Mouse (Mus musculus) inflammation-experienced regulatory T-cells, adult 6 months (primary cell): Measurements from ENCODE around the gene Eef1akmt1. TPM values are rescaled to one million over a fixed set of nuclear protein-coding genes. Genes with fewer than 3 reads are reported as not detected.

ENCODE experiments used
- ATAC-seq: one replicate; pipeline ENCODE4 v1.8.0; 2017
- polyA plus RNA-seq, 3 experiments: library from polyadenylated mRNA; unstranded; fragments of 100-300 nt; shearing (Covaris generic); gene quantifications; one replicate each; pipeline ENCODE4 v1.2.1; 2017

The Eef1akmt1 gene
- polyA plus RNA-seq, 3 experiments from 2014 or later = 90.1 to 134 (median 126) TPM

DNA sequence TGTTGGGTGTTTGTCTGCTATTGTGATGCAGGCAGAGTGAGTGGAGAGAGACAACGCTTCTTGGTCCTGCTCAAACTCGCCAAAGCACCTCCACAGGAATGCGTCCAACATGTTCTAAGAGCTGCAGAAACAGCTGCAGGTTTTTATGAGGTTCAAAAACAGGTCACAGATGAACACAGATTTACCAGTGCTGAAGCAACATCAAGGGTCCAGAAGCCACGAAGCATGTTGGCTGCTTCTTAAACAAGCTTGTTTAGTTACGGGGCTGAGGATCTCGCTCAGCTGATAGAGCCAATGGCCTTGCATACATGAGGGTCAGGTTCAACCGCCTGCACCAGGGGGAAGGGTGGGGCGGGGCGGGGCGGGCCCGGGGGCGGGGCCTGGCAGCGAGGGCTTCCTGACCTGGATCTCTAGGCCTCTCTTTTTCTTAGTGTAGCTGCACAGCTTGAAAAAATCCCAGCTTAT lies 24.8 kb downstream of the Eef1akmt1 start:
- no peak for ATAC-seq

DNA sequence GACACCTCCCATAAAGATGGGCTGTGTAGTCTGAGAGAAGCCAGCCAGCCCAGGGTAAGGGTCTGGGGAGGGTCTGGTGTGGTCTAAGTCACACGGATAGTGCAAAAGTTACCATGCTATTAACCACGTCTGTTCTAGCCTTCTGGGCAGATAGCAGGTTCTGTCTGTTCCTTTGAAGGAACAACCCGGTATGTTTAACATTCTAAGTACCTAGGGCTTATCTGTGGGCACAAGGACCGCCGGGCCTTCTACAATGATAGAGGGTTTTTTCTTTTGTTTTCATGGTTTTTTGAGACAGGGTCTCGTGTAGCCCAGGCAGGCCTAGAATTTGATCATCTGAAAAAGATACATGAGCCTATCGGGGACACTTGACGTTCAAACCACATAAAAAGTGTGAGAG lies 25.3 kb downstream of the Eef1akmt1 start:
- no peak for ATAC-seq

DNA sequence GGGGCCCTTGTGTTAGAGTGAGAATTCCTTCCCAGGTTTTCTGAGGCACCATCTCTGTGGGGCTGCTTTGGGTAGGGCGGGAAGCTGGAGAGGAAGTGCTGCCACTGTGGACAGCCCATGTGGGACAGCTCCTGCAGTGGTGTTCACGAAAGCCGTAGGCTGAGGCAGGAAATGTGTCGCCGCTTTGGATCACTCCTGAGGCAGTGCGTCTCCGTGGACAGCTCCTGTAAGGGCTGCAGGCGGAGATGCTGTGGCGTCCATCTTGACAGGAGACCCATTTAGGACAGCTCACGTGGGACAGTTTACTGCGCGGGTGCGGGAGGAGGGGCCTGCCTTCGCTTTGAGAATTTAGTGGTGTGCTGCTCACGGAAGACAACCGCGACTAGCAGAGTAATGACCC lies 25.9 kb downstream of the Eef1akmt1 start:
- no peak for ATAC-seq

DNA sequence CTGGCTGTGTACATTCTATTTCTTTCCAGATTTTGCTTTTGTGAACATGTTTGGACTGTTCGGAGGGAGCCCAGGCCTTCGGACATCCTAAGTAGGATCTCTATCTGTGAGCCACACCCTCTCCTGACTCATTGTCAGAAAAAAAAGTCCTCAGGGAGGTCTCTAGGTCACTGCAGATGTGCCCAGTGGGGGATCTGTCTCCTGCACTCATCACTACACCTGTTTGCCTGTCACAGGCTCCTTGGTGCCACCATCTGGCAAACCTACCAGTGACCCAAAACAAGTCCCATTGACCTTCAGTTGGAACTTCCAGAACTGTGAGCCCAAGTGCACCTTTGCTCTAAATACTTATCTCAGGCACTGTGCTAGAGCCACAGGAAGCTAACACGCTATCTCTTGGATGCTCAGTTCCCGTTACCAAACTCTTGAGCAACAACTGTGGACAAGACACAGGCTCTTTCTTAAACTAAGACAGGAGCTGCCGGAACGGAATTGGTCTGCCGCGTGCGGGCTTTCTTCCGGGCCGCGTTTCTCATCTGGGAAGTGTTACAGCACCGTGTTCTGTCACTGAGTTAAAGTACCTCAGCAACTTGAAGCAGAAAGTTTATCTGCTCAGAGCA lies 27.9 kb downstream of the Eef1akmt1 start:
- no peak for ATAC-seq

DNA sequence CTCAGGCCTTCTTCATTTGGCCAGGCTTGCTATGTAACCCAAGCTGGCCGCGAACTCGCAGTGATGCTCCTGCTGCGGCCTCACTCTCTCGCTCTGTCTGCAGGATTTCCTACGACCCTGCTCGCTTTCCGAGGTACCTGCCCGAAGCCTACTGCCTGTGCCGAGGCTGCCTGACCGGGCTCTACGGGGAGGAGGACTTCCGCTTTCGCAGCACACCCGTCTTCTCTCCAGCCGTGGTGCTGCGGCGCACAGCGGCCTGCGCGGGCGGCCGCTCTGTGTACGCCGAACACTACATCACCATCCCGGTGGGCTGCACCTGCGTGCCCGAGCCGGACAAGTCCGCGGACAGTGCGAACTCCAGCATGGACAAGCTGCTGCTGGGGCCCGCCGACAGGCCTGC lies 29.2 kb downstream of the Eef1akmt1 start:
- no peak for ATAC-seq

DNA sequence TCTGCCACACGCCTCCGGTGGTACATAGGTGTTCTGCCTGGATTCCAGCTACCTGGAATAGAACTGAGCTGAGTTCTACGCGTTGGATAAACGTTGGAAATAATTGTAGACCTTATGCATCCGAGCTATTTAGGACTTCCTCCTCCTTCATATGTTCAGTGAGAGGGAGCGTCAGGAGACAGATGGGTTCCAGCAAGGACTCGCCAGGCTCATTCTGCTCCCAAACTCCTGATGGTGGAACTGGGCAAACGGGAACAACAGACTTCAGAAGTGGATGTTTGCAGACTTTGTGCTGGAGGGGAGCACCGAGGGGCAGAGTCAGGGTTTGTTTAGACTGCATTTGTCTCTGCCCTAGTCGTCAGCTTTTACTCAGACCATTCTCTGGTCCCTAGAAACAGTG lies 30.7 kb downstream of the Eef1akmt1 start:
- ATAC-seq = no peak

DNA sequence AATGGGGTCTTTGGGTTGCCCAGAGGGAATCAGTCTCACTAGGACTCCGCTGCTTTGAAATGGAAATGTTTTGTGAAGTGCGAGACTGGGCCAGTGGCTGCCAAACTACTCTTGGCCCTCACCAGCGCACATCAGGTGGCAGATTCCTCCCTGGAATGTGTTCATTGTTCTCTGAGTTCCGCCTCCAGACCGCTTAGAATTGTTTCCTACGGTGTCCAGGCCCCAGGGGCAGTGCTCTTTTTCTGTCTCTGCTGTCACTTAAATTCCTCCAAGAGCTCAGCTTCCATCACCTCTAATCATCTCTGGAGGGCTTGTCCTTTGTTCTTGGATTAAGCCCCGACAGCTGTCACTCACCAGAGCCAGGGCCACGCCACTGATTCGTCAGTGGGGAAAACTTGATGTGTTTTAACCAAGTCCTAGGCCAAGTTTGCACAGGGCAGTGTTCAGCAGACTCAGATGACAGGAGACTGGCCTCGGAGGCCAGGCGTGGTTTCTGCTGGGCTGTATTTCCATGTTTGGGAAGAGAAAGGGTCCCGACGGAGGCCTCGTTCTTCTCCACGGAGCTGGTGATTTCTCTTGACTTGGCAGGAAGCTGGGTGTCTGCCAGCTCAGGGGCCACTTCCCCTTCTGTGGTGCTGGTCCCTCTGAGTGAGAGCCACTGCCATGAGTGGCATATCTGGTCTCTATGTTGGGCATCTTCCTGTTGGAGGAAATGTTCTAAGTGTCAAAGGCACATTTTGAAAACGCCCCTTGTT lies 34.0 kb downstream of the Eef1akmt1 start:
- ATAC-seq = no peak

DNA sequence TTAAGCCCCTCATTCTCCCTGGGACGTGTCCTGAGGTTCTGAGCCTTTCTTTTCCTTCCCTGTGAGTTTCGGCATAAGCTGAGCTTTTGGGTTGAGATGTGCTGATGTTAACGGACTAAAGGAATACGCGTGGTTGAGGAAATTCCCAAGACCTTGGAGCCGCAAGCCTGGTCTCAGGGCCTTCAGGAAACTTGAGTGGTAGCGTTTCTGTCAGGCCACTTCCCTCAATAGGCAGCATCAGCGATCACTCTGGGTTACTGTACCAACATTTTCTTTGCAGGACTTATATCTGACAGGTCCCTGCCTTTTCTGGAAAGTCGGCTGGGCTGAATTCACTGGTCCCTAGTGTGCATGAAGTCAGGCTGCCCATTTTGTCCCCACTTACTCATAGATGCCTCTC lies 34.6 kb downstream of the Eef1akmt1 start:
- no peak for ATAC-seq

DNA sequence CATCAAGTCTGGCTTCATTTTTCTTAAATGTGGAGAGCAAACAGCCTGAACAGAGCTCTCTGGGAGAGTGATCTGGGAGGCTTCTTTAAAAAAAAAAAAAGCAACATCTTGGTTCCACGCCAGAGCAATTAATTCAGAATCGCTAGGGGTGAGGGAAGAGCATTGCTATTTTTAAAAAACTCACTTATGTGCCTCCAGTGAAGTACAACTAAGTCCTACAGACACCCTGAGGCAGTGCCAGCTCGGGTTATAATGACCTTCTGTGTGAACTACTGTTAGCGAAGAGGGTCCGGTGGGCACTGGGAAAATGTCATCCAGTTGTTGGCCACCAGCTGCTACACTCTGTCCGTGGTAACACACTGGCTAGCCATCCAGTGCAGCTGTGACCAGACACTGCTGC lies 35.8 kb downstream of the Eef1akmt1 start:
- ATAC-seq = no peak

DNA sequence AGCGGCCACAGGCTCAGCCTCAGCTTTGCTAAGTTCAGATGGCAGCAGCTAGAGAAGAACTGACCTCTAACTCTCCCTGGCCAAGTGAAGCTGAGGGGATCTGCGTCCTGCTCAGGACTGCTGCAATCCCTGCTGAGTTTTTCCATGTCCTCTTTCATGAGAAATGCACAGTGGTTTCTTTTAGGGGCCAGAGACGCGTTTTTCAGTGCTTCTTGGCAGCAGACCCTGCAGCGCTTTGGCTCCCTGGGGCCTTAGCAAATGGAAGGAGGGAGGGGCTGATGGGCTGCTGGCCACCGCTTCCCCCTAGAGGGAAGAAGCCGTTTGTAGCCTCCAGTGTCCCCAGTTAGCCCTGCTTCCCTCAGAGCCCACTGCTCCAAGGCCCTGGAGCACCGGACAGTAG lies 36.5 kb downstream of the Eef1akmt1 start:
- no peak for ATAC-seq

DNA sequence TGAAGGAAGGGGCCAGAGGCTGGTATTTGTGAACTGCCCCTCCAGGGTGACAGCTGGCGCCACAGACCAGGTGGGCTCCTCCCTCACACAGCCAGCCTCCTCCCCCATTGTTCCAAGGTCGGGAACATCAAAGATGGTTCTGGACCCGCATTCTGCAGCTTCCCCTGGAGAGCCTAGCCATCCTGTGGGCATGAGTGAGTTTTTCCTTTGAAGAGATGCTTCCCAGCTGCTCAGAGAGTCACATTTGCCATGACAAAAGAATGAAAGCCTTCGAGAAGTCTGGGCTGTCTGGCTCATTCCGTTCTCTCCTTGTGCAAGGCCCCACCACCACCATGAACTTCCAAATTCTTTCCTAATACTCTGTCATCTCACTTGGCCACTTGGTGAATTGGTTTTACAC lies 37.1 kb downstream of the Eef1akmt1 start:
- ATAC-seq = no peak

DNA sequence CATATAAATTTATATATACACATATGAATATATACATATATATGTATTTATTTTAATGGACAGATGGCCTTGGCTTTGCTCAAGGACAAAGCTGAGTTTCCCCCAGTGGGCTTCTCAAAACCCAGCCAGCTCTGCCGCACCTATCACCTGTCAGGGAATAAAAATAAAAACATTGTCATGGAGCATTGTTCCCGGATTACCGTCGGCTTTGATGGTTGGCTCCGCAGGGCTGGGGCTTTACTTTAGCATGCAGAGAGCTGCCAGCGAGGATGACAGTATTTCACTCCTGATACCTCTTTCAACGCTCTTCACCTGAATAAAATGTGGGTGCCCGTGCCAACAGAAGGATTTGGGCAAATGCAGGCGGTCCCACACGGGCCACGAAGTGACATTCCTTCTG lies 37.6 kb downstream of the Eef1akmt1 start:
- no peak for ATAC-seq

DNA sequence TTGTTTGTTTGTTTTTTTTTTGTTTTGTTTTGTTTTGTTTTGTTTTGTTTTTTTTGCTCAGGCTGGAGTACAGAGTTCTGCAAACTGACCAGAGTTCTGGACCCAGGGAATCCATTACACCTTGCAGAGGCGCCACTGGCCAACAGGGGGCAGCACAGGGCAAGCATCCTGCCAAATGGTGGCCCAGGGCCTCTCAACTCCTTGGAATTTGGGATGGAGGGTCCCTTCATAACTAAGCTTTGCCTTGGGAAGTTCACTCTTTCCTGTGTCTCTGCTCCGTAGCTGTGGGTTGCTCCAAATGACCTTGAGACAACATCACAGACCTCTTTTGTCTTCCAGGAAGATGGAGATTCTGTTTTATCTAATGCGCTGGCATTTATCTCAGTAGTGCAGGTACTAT lies 38.2 kb downstream of the Eef1akmt1 start:
- no peak for ATAC-seq

DNA sequence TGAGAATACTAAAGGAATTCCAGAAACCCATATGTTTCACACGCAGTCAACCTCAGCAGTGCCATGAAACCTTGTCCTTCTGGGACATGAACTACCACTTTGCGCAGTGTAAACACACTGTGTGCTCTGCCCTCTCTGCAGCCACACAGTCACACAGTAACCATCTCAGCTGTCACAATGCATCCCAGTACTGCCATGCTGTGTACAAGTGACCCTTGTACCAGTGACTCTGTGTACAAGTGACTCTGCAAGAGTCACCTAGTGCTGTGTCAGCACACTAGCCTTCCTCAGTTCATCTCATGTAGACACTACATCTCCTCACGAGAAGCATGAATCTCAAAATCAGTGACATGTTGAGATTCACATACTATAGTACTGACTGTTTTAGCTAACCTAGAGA lies 38.8 kb downstream of the Eef1akmt1 start:
- no peak for ATAC-seq

DNA sequence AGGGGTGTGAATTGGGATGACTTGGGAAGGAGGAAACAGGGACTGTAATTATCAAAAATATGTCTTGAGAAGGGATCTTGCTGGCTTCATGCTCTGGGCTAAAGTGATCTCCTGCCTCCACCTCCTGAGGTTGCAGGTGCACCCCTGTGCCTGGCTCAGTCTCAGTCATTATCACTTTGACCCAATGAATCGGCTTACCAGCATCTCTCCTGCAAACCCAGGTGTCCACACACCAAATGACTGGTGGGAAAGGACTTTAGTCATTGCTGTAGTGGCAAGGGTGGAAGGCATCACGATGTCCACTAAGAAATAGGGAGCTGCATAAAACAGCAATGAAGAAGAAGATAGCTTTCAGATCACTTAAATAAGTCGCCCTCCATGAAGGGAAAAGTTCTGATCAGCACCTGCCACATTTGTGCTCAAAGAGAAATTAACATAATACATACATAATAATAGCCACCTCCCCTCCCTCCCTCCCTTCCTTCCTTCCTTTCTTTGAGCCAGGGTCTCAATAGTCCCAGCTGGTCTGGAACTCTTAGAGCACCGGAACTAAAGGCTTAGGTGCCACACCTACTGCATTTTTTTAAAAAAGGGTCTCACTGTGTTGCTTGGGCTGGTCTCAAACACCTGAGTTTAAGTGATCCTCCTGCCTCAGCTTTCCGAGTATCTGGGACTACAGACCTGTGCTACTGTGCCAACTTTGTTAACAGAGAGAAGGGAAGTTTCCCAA lies 41.5 kb downstream of the Eef1akmt1 start:
- ATAC-seq = no peak

DNA sequence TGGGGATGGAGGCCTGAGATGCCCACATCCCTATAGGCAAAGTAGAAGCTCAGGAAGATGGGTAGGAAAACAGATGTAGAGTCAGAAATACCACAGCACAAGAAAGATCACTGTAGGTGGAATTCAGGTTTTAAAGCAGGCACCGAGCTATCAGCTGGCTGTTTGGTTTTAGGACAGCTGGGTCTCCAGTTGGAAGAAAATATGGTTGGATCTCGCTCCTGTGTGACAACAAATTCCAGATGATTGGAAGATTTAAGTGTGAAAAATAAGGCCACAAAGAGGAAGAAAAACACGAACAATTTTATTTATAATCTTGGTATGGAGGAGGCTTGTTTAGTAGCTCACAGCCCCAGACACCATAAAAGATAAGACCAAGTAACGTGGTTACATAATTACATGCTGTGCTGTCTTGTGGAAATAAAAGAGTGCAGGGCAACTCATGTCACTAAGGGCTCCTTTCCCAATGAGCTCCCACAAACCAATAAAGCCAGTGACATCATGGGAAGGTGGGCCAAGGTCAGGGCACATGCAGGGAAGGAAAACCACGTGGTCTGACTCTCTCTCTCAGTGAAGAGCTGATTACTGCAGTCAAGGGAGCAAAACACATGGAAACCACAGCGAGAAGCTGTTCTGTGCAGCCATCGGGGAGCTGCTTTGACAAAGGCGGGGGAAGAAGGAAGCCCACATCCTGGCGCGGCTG lies 42.2 kb downstream of the Eef1akmt1 start:
- no peak for ATAC-seq

DNA sequence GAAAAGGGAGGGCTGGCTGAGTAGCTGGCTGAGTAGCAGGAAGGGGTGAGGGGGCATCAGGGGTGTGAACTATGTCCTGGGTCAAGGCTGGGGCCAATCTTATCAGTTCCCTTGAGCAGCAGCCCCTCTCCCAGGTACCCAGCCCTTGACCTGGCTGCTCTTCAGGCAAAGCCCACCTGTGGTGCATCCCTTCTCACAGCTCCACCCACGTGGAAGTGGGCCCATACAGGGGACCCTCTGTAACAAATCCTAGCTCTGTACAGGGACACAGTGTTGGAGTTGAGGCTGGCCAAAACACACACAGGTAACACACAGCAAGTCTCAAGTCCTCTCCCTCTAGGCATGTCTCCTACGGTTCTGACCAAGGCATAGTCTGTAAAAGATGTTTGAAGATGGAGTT lies 43.8 kb downstream of the Eef1akmt1 start:
- no peak for ATAC-seq

DNA sequence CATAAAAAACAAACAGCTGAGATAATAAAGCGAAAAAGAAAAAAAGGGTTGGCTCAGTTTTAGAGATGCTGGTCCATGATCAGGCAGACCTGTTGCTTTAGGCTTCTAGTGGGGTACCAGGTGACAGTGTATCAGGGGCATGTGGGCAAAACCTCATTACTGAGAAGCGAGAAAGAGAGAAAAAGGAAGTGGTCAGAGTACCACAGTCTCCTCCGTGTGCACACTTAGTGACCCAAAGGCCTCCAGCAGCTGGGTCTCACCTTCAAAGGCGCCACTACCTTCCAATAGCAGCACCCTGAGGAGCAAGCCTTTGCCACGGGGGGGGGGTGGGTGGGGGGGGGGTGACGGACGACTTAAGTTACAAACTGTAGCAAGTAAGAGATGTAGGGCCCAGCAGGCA lies 44.3 kb downstream of the Eef1akmt1 start:
- ATAC-seq = no peak

DNA sequence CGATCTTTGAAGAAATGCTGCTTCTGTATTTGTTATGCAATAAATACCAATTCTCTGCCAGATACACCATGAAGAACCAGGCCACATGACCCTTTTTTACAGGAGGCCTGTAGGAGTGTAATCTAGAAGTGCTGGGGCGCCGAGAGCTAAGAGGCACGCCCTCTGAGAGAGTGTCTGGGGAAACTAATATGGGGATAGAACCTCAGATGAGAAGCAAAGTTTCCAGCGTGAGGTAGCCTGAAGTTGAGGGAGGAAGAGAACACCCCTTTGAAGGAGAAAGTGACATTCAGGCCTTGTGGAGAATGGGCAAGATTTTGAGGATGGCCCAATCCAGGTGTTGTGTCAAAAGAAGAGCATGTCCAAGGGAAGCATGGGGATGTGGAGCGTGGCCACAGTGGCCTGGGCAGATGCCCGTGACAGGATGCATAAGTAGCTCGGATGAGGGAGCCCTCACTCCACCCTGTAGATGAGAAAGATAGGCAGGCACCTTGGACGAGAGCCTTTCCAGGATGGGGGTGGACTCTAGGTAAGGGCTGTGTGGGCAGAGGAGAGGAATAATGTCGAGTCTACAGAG lies 45.3 kb downstream of the Eef1akmt1 start:
- no peak for ATAC-seq

DNA sequence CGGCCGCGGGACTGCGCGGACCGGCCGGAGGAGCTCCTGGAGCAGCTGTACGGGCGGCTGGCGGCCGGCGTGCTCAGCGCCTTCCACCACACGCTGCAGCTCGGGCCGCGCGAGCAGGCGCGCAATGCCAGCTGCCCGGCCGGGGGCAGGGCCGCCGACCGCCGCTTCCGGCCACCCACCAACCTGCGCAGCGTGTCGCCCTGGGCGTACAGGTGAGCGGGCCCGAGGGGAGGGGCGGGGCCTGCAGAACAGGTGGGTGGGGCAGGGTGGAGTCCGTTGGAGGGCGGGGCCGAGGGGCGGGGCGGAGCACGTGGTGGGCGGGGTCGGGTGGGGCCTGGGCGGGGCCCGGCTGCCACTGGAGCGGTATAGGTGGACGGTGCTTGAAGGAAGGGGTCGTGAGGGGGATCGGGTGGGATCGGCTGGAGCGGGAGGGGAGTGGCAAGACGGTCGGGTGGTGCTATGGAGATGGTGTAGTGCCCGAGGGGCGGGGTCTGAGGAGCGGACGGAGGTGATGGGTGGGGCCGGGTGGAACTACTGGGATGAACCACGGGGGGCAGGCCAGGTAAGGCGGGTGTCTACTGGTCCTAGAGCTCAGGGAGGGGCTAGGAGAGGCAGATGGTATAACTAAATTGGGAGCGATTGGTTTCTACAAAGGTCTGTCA lies 45.9 kb downstream of the Eef1akmt1 start:
- peak; percentile 59 for ATAC-seq

DNA sequence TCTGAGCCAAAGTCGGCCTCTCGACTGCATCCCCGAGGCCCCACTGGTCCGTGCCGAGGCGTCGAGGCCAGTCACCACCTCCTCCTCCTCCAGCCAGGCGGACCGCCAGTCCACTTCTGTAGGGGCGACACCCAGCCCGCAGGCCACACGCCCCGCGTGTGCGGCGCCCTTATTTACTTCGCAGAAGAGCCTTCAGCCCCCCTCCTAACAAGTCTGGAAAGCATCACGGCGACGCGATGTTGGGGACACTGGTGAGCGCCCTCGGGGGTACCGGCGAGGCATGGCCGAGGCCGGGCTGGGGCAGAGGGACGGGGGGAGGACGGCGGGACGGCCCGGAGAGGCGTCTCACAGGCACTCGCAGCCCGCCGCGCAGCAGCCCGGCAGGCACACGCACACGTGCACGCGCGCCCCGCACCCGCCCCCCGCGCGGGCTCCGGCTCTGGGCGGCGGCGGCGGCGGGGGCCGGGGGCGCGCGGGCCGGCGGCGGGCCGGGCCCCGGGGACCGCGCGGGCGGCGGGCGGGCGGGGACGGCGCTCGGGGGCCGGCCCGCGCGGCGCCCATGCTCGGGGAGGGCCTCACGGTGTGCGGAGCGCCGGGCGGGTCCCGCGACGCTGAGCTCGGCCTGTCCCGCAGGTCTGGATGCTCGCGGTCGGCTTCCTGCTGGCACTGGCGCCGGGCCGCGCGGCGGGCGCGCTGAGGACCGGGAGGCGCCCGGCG lies 46.6 kb downstream of the Eef1akmt1 start, which contains the start of gene Il17d:
Gene Il17d, plus strand, starts transcription at position 107 of the 717 bp plus-strand sequence.
- ATAC-seq = peak; percentile 33
